Mouse (Mus musculus): ENCODE data around the gene Rhov.

DNA sequence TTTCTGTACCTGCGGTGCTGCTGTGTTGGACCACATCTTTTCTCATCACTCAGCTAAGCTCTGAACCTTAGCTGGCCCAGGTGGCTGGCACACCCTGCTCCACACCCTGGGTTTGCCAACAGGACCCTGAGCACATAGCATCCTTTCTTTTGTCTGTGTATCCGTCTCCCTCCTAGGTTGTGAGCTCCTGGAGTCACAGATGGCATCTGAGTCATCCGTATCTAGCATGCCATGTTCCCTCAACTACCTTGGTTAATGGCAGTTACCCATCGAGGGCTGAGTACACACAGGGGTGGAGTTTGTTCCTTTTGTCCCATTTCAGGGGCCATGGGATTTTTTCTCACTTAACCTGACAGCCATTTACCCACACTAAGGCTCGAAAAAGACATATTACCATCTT lies 20.7 kb downstream of the Rhov start:
- TF ChIP-seq CTCF (IDR thresholded peaks at IDR 0.05; ENCODE audit: control insufficient read depth, insufficient read depth, low read length) (no peak), POLR2A (IDR thresholded peaks at IDR 0.05; ENCODE audit: borderline replicate concordance, control insufficient read depth, low read depth, low read length) (no peak)
